Mouse (Mus musculus): ENCODE results near the gene Gdpgp1. TPM values are rescaled to one million over a fixed set of nuclear protein-coding genes. Genes with fewer than 3 reads are reported as not detected.

Gene Gdpgp1
- polyA plus RNA-seq, 1 experiment from 2014 or later, result 1.6 TPM

- peaks cover 95% of the 10 kb centered on the region for H3K36me3 ChIP-seq (replicated peaks; ENCODE audit: insufficient read depth, low read length)
- no peaks in the 10 kb centered on the region for H3K27me3 ChIP-seq (ENCODE audit: insufficient read depth, low read length)
- no peak overlapping the region for H3K4me3 ChIP-seq (ENCODE audit: low read depth, low read length)
- ATAC-seq (no peak), DNase-seq (no peak)
- no peak overlapping the region for H3K27ac ChIP-seq (ENCODE audit: low read depth)
- H3K4me2 ChIP-seq (ENCODE audit: low read depth, low read length), result no peak overlapping the region
- H3K9me3 ChIP-seq (ENCODE audit: low read length), result no peaks in the 10 kb centered on the region
- WGBS (ENCODE audit: insufficient replicate concordance), result 94% methylated on average over 9 of the region's 9 CpGs
- no peaks in the 10 kb centered on the region for H3K4me1 ChIP-seq (ENCODE audit: insufficient read depth)
- H3K9ac ChIP-seq (replicated peaks), result no peak overlapping the region
- TF ChIP-seq CTCF (IDR thresholded peaks at IDR 0.05; ENCODE audit: low read depth) (no peak), EP300 (IDR thresholded peaks at IDR 0.05; ENCODE audit: low read depth) (no peak)
Measured at GRCm38 (mm10) chr7:80220237-80220797, 12.3 kb upstream of the Gdpgp1 start.

DNA sequence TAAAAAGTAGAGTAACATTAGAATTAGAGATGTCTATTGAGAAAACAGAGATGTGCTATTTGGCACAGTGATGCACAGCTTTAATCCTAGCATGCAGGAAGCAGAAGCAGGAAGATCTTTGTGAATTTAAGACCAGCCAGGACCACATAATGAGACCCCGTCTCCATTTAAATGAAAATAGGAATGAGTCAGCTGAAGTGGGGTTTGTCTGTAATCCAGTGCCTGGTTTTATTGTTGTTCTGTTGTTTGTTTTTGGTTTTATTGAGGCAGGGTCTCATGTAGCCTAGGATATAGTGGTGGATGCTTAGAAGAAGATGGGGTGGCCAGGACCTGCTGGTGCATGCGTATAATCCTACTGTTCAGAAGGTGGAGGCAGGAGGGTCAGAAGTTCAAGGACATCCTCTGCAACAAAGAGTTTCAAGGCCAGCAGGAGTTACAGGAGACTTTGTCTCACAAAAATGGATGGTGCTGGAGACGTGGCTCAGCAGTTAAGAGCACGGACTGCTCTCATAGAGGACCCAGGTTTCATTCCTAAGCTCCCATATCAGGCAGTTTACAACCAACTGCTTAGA lies 11.4 kb upstream of the Gdpgp1 start:
- Histone ChIP-seq H3K4me2 (ENCODE audit: low read depth, low read length) (no peak overlapping the region), H3K4me1 (ENCODE audit: insufficient read depth) (no peaks in the 10 kb centered on the region), H3K27ac (ENCODE audit: low read depth) (no peak overlapping the region), H3K9me3 (ENCODE audit: low read length) (no peaks in the 10 kb centered on the region), H3K4me3 (ENCODE audit: low read depth, low read length) (no peak overlapping the region), H3K36me3 (replicated peaks; ENCODE audit: insufficient read depth, low read length) (peaks cover 95% of the 10 kb centered on the region), H3K9ac (replicated peaks) (no peak overlapping the region), H3K27me3 (ENCODE audit: insufficient read depth, low read length) (no peaks in the 10 kb centered on the region)
- DNase-seq, result no peak
- no peak for ATAC-seq
- WGBS (ENCODE audit: insufficient replicate concordance), result 88% methylated on average over 4 of the region's 4 CpGs
- TF ChIP-seq EP300 (IDR thresholded peaks at IDR 0.05; ENCODE audit: low read depth), result no peak
- TF ChIP-seq CTCF (IDR thresholded peaks at IDR 0.05; ENCODE audit: low read depth), result no peak

- ATAC-seq (no peak), DNase-seq (no peak)
- no peak overlapping the region for H3K4me3 ChIP-seq (ENCODE audit: low read depth, low read length)
- H3K4me2 ChIP-seq (ENCODE audit: low read depth, low read length), result no peak overlapping the region
- H3K9me3 ChIP-seq (ENCODE audit: low read length), result no peaks in the 10 kb centered on the region
- H3K36me3 ChIP-seq (replicated peaks; ENCODE audit: insufficient read depth, low read length), result peaks cover 64% of the 10 kb centered on the region
- no peak overlapping the region for H3K9ac ChIP-seq (replicated peaks)
- peak; percentile 26; the same call in 1 of the 2 replicates for TF ChIP-seq CTCF (IDR thresholded peaks at IDR 0.05; ENCODE audit: low read depth)
- TF ChIP-seq EP300 (IDR thresholded peaks at IDR 0.05; ENCODE audit: low read depth), result no peak
- no peaks in the 10 kb centered on the region for H3K27me3 ChIP-seq (ENCODE audit: insufficient read depth, low read length)
- 96% methylated on average over 4 of the region's 4 CpGs for WGBS (ENCODE audit: insufficient replicate concordance)
- peaks cover 20% of the 10 kb centered on the region for H3K4me1 ChIP-seq (ENCODE audit: insufficient read depth)
- H3K27ac ChIP-seq (ENCODE audit: low read depth), result no peak overlapping the region
Measured at GRCm38 (mm10) chr7:80227065-80227464, 5.6 kb upstream of the Gdpgp1 start.

GRCm38 (mm10) chr7:80230196-80230595 lies 2.5 kb upstream of the Gdpgp1 start:
- Histone ChIP-seq H3K4me1 (ENCODE audit: insufficient read depth) (peaks cover 26% of the 10 kb centered on the region), H3K27ac (ENCODE audit: low read depth) (no peak overlapping the region), H3K9me3 (ENCODE audit: low read length) (no peaks in the 10 kb centered on the region), H3K4me2 (ENCODE audit: low read depth, low read length) (peak overlapping the region; percentile 98), H3K4me3 (ENCODE audit: low read depth, low read length) (no peak overlapping the region), H3K9ac (replicated peaks) (peak overlapping the region; percentile 26), H3K36me3 (replicated peaks; ENCODE audit: insufficient read depth, low read length) (peaks cover 35% of the 10 kb centered on the region), H3K27me3 (ENCODE audit: insufficient read depth, low read length) (no peaks in the 10 kb centered on the region)
- DNase-seq, result no peak
- WGBS (ENCODE audit: insufficient replicate concordance), result 37% methylated on average over 6 of the region's 6 CpGs
- no peak for ATAC-seq
- no peak for TF ChIP-seq EP300 (IDR thresholded peaks at IDR 0.05; ENCODE audit: low read depth)
- TF ChIP-seq CTCF (IDR thresholded peaks at IDR 0.05; ENCODE audit: low read depth), result no peak

DNA sequence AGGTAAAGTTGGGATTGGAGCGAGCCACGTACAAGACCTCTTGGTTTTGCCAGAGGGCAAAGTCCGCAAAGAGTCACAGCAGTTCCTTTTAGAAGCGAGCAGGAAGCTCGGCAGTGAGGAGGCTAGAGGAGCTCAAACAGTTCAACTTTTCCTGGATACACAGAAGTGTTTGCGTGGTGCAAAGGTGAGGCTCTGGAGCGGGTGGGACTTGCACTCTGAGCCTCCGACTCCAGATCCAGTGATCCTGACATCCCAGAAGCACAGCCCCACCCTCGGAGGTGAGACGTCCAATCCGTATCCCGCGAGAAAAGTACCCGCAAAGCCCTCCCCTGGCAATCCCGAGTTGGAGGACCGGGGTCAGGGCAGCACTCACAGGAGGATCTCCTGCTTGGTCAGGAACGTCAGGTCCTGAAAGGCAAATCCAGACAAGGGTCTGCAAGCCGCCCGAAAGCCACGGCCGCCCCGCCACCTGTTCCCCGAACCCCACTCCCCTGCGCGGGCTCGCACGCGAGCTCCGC lies 635 bp upstream of the Gdpgp1 start:
- Histone ChIP-seq H3K27ac (ENCODE audit: low read depth) (peak overlapping the region; percentile 84), H3K4me2 (ENCODE audit: low read depth, low read length) (peak overlapping the region; percentile 98), H3K4me1 (ENCODE audit: insufficient read depth) (peaks cover 26% of the 10 kb centered on the region), H3K4me3 (ENCODE audit: low read depth, low read length) (peak overlapping the region; percentile 68), H3K36me3 (replicated peaks; ENCODE audit: insufficient read depth, low read length) (peaks cover 18% of the 10 kb centered on the region), H3K9ac (replicated peaks) (peak overlapping the region; percentile 77), H3K27me3 (ENCODE audit: insufficient read depth, low read length) (no peaks in the 10 kb centered on the region), H3K9me3 (ENCODE audit: low read length) (no peaks in the 10 kb centered on the region)
- no peak for DNase-seq
- TF ChIP-seq EP300 (IDR thresholded peaks at IDR 0.05; ENCODE audit: low read depth) (no peak), CTCF (IDR thresholded peaks at IDR 0.05; ENCODE audit: low read depth) (no peak)
- peak; percentile 62 for ATAC-seq
- WGBS (ENCODE audit: insufficient replicate concordance), result under 1% methylated on average over 29 of the region's 29 CpGs

GRCm38 (mm10) chr7:80233799-80234198 lies 1.1 kb downstream of the Gdpgp1 start:
- Histone ChIP-seq H3K9ac (replicated peaks) (peak overlapping the region; percentile 47; the same call in 1 of the 2 replicates), H3K4me1 (ENCODE audit: insufficient read depth) (peaks cover 26% of the 10 kb centered on the region), H3K27me3 (ENCODE audit: insufficient read depth, low read length) (no peaks in the 10 kb centered on the region), H3K4me2 (ENCODE audit: low read depth, low read length) (peak overlapping the region; percentile 98), H3K4me3 (ENCODE audit: low read depth, low read length) (peak overlapping the region; percentile 68), H3K27ac (ENCODE audit: low read depth) (no peak overlapping the region), H3K9me3 (ENCODE audit: low read length) (no peaks in the 10 kb centered on the region), H3K36me3 (replicated peaks; ENCODE audit: insufficient read depth, low read length) (peaks cover 8% of the 10 kb centered on the region)
- WGBS (ENCODE audit: insufficient replicate concordance), result 50% methylated on average over 9 of the region's 9 CpGs
- ATAC-seq (no peak), DNase-seq (no peak)
- no peak for TF ChIP-seq EP300 (IDR thresholded peaks at IDR 0.05; ENCODE audit: low read depth)

Data from liver, postnatal 0 days (tissue).